Mouse (Mus musculus) hindlimb bud, embryonic 11.5 days (tissue): ENCODE results near the gene Dtx4.

Experiments used
- DNase-seq: peaks from one replicate; pipeline ENCODE4 v3.0.0-alpha.2; 2012; ENCODE audit warnings: low read depth, low spot score; ENCODE audit errors: extremely low spot score

Dtx4 gene

DNA sequence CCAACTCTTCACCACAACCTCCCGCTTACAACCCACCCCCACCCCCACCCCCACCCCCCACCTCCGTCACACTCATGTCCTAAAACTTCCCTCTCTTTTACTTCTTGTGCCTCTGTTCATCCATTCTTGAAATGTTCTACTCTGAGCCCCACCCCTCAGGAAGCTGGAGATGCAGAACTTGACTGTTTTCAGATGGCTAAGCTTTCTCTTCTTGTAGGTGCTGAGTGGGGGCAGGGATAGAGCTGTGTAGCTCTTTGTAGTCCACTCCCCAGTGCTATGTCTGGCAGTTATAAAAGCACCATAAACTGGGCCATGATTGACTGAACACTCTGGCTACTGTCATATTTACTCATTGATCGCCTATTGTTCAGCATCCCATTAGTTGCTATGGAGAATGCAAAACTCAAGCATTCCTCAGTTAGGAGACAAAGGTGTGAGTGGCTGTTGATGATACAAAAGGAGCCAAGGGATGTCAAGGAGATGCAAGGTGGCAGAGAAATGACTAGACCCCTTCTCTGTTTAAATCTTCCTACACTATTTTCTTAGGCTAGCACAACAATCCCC lies 6.2 kb downstream of the Dtx4 start:
- no peak for DNase-seq

DNA sequence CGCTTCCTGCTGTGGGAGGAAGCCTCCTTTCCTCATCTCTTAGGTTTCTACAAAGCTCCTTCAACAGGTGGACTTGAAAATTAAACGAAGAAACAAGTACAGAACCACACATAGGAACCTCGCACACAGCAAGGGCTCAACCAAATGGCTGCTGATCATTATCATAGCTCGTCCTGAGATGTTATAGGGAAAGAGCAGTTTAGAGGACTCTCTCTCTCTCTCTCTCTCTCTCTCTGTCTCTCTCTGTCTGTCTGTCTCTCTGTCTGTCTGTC lies 7.1 kb downstream of the Dtx4 start:
- no peak for DNase-seq

DNA sequence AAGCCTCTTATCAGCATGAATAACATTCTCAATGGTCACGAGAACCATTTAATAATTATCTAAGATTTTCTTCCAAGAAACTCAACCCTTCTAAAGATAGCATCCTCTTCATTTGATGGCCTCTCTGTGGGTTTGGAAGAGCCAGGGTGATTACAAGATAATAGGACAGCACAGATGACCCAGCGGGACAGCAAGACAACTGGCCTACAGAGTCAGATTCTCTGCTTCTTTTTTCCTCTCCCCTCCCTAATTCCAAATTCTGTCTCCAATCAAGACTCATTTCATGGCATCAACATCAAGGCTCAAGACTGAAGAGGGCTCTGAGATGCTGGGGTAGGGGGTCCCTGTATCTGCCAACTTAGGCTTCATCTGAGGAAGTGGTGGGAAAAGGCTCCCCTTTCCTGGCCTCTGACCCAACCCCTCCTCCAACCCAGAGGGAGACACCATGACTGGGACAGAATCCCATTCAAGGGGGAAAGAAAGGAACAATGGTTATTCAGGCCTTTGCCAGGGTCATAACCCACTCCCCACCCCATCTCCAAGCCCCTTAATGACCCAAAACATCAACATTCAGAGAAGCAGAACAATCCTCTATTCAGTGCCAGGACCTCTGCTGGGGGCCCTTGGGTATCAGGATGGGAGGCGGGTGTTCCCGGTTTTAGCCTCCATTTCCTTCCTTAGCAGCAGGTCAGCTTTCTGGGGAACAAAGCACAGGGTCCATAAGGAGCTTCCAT lies 7.6 kb downstream of the Dtx4 start:
- DNase-seq, result no peak

DNA sequence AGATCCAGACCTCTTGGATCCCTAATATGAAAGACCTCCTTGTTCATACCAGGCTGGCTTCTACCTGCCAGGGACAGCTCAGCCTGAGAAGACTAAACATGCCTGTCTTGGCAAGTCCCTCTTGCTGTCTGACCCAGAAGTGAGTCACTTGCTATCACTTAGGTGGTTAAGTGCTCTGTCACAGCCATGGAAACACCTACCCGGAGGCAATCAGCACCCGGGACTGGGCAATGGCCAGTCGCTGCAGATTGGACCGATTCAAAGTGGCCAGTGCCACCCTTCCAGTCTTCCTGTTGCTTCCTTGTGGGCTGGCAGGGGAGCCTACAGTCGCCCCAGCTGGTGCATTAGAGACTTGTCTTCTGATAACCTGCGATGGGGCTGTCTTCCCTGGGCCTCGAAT lies 9.6 kb downstream of the Dtx4 start:
- DNase-seq, result no peak

DNA sequence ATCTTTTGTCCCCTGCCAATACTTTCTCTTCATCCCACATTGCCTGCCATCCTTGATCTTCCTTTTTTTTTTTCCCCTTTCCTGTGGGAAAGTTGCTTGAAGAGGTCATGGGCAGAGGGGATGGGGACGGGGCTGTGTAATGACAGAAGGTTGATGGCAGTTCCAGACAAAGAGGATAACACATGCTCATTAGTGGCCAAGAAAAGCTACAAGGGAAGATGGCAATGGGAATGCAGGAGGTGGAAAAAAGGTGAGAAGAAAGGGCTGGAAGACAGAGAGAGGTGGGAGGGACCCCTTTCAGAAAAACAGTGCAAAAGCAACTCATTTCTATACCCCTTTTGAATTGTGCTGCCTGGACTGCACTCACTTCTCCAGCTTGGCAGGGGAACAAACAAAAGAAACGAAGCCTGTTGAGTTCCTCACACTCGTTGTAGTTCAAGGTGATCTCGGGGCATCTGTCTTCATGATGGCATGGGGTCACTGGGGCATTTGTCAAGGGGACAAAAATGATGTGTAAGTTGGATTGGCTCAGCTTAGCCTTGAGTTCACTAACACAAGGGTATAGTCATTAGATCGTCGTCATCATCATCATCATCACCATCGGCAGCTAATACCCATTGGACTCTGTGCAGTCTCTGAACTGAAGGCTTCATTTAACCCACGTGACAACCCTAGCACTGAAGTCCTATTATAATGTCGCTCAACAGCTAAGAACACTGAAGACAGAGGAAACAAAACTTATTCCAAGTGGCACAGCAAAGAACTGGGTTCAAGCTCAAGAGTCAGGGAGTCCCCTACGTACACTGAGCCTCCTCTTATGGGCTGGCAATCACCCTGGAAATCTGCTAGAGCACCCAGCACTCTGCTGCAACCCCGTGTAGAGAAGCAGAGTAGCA lies 11.3 kb downstream of the Dtx4 start:
- DNase-seq, result no peak

DNA sequence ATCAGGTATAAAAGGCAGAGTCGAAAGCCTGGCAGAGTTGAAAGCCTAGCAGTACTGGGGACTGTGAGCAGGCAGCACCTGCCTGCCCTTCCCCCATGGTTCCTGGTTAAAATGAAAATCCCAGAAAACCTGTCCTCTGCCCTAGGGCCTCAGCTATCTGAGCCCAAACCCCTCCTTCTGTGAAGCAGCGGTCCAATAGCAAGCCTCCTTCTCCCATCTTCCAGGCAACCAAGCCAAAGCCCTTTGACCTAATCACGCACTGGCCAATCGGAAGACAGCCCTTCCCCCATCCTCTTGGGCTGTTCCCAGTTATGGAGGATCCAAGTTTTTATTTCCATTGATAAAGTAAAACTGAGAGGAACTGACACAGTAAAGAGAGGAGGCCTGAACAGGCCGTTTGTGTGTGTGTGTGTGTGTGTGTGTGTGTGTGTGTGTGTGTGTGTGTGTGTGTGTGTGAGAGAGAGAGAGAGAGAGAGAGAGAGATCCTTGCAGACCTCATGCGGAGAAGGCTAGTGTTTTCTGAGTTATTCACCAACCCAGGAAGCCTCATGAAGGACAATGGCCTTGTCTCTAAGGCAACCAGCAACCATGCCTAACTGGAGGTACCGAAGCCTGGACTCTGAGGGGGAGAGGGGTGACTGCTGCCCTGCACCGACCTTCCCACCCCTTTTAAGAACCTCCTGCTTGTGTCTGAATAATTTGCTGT lies 12.1 kb downstream of the Dtx4 start:
- DNase-seq, result no peak

DNA sequence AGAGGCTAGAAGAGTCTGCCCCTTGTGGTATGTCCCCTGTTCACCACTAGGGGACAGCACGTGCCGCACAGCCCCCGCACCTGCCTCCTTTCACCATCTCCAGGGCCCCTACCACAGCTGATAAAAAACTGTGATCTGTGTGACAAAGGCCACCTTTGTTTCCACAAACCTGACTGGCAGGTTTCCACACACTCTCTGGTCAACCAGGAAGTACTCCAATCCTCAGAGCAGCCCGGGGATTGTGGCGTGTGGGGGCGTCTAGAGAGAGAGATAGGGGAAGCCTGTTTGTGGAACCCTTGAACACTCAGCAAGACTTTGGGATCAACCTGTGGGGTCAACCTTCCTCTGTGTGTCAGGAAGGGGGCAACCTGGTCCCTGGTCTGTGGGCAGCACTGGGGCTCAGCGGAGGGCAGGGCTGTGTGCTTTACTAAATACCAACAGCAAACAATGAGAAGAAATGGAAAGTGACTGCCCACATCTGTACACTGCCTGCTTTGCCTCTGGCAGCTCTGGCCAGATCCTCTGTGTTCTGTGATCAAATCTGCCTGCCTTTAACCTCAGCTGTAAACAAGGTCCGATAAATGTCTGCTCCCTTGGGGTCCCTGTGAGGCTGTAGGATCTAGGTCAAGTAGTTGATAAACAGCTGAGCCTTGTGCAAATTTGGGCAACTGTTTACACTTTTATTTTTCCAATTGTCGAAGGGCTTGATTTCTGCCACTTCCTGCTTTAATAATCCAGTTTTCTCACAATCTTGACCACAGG lies 12.9 kb downstream of the Dtx4 start:
- no peak for DNase-seq

DNA sequence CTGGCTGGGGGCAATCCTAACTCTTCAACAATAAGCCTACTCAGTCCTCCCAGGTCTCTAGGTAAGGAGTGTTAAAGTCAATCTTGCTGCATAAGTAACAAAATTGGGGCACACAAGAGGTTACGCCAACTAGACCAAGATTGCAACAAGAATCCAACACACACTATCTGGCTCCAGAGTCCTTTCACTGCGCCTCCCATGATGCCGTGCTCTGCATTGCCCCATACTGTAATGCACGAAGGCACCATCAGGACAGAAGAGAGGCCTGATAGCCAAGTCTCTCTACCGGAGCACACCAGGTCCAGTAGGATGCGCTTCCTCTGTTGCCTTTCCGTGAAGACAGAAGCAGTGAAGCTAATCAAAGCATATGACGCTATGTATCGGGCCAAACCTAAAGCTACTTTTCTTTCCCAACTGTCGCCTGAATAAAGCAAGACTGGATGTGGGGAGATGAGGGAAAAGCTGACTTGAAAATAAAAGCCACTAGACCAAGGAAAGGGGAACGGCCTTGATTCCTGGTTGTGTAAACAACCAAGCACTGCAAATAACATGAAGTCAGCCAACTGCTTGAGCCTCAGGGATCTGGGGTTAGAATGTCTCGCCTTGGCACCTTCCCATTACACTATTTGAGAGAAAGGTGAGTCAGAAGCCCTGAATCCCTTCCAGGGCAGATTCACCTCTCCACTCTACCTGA lies 13.6 kb downstream of the Dtx4 start:
- no peak for DNase-seq

DNA sequence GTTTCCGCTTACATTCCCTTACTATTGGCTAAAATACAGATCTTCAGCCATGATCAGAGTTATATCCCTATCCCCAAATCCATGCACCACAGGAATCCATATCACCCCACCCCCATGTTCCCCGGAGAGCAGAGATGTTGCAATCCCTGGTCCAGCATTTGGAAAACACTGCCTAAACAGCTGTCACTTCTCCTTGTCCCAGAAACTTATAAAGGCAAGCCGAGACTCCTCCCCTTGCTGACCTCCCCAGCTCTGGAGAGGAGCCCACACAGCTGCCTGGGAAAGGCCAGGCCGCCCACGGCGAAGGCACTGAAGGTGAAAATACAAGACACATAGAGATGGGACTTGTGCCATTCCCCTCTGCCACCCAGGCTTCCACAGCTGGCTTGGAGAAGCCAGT lies 14.4 kb downstream of the Dtx4 start:
- DNase-seq, result no peak

DNA sequence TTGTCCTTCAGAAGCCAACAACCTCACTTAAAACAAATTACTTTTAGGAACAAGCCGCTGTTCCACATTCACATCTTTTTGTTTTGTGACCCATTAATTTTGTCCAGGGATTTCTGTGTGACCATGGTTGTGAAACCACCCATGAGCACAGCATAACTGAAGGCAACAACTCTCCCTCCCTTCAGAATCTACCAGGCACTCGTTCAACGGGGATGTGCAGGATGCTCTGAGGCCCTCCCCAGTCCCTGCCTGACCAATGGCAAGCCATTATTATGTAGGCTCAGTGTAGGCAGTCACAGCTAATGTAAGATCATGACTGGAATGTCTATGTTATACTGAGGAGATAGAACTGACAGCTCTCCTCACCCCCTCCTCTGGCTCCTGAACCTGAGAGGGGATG lies 15.6 kb downstream of the Dtx4 start:
- DNase-seq, result no peak

DNA sequence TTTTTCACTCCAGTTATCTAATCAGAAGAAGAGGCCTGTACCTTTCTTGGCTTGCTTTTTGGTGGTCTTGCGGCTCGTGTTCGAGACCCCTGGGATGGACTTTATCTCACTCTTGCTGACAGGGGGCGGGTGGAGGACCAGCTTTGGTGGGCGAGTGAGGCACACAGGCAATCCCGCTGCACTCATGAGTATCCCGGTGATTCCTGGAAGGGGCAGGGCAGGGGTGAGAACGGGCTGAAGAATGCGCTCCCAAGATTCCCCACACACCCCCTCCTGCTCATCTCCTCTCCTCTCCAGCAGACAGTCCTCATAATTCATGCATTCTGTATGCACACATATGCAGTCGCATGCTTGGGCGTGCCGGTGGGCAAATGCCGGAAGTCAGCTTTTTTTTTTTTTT lies 16.0 kb downstream of the Dtx4 start:
- DNase-seq, result no peak

DNA sequence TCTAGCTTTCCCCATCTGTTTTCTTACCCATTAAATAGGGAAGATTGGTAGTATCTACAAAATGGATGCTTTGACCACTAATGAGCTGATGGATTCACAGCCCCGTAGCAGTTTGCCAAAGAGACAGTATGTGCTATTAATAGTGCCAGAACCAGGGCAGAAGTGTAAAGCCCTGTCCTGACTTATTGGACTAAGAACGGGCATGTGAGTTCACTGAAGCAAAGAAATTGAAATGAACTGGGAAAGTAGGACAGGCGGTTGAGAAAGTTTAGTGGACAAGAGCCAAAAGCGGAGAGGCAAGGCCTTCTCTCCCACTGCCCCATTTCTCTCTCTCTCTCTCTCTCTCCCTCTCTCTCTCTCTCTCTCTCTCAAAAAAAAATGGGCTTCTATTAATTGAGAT lies 17.0 kb downstream of the Dtx4 start:
- DNase-seq, result no peak

DNA sequence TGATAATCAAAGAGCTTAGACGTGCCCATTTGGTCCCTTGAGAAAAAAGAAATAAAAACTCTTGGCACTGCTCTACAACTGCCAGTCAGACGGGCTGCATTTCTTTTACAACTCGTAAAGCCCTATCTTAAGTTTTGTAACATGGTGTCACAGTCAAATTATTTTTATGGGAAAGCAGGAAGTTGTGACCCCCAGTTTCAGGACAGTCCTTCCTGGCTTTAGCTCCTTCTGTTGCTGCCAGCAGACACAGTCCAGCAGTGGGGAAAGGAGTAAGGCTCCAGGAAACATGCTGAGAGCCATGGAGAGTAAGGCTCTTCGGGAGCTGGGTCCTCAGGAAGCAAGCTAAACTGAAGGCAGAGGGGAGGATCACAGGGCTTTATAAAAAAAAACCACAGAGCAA lies 17.5 kb downstream of the Dtx4 start:
- no peak for DNase-seq

DNA sequence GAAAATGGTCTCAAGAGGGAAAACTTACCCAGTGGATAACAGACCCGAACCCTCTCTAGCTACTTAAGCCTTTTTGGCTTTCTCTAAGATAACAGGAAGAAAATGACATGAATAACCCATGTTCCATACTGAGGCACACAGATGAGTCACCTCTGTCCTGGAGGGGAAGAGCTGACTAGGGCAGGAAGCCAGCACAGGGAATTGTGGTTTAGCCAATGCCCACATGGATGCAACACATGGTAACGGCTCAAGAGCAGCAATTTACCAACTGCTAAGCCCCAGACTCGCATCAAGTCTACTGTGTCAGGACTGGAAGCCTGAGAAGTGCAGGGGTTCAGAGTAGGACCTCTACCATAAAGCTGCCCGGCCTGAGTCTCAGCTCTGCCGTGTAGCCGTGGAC lies 22.9 kb downstream of the Dtx4 start:
- no peak for DNase-seq

DNA sequence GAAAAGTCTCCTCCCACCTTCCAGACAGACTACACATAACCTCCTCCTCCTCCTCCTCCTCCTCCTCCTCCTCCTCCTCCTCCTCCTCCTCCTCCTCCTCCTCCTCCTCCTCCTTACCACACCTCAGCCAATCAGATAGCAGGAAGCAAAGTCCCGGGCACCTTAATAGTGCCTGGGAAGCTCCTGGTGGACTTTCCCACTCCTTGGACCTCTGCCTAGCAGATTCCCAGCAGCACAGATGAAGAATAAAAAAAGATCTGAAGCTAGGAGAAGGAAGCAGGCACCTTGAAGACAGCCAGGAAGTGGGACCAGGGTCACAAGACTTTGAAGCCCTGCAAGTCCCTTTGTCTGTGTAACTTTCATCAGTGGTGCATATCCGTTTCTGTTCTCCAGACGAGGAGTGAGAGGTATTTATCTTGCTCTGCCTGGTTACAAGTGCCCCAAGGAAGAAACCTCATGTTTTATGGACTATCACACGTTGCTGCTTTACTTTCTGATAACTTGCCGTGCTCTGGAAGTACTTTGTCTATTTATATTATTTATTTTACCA lies 24.5 kb downstream of the Dtx4 start:
- DNase-seq, result no peak

DNA sequence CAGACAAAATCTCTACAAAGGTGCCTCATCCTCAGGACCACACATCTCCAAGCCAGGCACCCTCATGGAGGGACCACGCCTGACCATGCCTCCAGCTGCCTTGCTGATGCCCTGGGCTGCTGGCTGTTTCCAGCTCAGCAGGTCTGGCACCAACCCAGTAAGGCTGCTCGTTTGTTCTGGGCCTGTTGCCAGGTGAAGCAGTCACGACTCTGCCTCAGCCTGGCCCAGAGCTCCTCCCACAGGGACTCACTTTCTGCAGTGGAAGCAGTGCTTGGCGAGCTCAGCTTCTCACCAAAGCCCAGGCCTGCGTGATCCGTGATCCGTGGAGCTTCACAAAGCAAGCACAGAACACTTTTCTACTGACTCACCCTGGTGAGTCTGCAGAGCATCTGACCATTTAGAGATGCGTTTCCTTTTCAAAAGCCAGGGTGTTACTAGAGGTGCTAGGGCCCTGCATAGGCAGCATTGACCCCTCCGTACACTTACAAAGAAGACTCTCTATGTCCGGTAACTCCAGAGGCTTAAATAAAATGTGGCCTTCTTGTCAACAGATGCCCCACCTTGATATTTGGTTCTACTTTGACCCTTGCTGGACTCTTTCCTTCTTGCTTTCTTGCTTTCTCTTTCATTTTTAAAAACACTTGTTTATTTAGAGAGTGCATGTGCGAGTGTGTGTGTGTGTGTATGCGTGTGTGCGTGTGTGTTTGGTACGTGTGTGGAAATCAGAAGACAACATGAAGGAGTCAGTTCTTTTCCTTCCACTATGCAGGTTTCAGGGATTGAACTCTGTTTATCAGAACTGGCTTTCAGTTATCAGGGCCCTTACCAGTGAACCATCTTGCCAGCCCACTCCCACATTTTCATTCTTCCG lies 25.6 kb downstream of the Dtx4 start:
- no peak for DNase-seq

DNA sequence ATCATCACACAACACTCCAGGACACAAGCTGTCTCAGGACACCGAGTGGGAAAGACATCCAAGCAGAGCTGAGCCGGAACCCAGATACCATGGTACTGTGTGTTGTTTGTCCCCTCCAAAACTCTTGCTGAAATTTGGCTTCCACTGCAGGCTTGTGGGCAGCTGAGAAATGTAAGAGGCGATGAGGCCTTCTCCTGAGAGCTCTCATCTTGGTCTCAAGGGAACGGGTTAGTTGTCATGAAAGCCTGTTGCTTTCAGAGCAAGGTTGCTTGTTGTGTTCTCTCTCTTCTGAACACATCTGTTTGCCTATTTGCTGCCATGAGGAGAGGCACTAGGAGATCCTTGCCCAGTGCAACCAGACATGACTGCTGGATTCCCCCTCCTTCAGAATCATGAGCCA lies 27.3 kb downstream of the Dtx4 start:
- DNase-seq, result no peak

DNA sequence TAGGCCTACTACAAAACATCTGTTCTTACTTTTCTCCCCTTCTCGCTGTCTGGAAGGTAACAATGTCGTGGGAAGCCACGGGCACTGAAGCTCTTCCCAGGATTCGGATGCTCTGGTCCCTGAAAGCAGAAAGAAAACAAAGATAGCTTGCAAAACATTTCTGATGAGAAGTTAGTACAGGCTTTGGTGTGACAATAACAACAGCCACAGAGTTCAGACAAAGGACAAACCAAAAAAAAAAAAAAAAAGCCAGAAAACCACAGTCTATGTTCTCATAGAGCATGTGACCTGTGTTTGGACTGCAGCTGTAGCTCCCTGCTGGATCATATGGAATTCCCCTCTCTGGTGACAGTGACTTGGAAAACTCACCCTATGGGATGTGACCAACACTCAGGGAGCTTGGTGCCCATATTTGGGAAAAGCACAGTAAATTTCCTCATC lies 28.0 kb downstream of the Dtx4 start:
- no peak for DNase-seq

DNA sequence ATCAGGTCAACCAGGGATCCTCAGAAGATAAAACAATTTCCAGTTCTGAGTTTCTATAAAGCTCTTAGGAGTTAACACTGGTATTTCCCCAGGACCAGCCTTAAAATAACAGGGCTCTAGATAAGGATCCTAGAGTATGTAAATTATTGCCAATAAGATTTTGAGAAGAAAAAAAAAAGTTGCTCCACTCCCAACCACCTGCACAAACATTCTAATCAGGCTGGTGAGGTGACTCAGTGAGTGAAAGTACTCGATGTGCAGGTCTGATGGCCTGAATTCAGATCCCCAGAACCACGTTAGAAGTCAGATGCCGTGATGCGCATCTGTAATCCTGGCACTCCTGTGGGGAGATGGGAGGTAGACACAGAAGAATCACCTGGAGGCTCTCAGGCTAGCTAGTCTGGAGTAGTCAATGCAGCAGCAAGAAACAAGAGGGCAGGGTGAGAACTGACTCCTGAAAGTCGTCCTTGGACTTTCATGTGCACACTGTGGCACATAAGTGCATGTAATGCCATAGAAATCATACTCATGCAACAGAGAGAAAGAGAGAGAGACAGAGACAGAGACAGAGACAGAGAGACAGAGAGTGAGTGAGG lies 28.8 kb downstream of the Dtx4 start:
- no peak for DNase-seq
